Mouse (Mus musculus): ENCODE results near the gene Inka1.

Gene Inka1

DNA sequence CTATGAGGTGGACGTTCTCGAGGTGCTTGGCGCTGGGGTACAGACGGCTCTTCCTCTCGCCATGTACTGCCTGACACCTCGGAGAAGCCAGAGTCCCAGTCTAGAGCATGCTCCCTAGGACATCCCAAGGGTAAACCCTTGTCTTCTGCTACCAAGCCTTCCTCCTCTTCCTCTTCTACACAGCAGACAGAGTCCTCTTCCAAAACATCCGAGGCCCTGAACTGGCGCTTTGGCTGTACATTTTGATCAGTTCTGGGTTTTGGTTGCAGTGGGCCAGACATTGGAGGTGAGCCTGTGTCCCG, 974 bp downstream of the Inka1 start:
- intact Hi-C loops (cut with DNase I) = no loop called here

DNA sequence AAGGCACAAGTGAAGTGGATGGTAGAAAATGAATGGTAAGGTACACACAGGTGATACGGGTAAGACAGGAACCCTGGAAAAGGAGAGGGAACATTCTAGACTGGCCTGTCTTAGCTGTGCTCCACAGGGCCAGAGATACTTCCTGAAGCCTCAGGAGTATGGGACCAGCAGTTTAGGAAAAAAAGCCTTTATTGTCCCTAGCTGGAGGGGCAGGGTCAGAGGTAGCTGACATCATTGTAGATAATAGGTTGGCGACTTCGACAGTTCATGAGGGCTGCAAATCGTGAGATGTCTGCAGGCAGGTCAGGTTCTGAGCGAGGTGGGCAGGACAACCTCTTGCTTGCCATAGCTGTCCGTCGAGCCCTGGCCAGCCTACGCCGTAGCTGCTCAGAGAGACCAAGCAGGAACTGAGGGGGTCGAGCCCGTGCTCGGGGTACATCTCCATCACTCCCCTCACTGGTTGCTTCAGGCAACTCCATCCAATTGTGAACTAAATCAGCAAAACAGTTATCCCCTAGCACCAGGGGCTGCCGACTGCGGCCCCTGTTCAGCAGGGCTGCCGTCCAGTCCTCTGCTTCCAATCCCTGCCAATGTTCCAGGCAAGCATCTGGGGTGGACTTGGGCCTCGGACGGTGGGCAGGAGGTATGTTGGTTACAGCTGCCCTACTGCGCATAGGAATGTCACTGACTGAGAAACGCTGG, 1.5 kb downstream of the Inka1 start:
- intact Hi-C loops (cut with DNase I) = no loop called here

DNA sequence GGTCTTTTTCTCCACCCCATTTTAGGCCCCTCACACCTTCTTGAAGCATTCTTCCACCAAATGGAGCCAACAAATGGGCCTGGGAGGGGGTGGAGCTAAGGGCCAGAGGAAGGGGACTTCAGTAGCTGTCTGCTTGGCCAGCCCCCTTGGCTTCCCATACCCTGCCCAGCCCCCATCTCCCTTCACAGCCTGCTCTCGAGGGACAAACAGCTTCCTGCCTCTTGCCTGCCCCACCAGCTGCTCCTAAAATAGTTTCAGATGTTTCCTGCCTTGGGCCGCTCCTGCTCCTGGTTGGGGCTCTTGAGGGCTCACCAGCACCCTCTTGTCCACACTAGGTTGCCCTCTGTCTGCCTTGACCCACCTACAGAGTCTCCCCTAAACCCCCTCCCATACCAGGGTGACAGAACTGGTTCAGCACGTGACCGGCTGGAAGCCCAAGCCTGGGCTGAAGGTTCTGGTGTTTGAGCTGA, 2.2 kb downstream of the Inka1 start:
- intact Hi-C loops (cut with DNase I) = no loop called here

DNA sequence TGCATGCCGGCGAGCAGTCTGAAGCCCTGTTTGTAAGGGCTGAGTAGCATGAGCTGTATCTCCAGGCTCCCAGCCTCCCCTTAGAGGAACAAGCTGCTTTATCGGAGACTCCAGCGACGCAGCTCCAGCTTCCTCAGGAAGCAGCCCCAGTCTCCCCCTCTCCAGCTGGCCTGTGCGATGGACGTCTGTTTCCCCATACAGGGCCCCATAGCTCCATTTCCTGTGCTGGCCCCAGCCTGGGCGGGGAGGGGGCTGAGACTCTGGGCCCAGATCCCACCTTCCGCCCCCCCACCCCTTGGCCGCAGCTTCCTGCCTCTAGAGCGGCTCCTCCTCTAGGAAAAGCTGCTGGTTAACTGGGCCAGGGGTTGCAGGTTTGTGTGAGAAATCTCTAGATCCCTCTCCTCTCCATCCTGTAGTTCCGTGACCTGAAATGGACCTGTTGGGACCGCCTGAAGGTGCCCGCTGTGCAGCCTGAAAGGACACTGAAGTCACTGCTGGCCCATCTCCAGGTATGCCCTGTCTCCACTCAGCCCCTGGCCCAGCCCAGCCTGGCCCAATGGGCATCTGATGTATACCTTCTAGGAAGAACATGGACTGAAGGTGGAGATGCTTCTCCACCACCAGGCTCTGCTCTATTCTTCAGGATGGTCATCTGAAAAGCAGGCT, 2.9 kb downstream of the Inka1 start, which contains the start of gene Gm20661:
Gene Gm20661, plus strand, starts transcription at position 378 of the 666 bp plus-strand sequence.
- intact Hi-C loops (cut with DNase I) = no loop called here

DNA sequence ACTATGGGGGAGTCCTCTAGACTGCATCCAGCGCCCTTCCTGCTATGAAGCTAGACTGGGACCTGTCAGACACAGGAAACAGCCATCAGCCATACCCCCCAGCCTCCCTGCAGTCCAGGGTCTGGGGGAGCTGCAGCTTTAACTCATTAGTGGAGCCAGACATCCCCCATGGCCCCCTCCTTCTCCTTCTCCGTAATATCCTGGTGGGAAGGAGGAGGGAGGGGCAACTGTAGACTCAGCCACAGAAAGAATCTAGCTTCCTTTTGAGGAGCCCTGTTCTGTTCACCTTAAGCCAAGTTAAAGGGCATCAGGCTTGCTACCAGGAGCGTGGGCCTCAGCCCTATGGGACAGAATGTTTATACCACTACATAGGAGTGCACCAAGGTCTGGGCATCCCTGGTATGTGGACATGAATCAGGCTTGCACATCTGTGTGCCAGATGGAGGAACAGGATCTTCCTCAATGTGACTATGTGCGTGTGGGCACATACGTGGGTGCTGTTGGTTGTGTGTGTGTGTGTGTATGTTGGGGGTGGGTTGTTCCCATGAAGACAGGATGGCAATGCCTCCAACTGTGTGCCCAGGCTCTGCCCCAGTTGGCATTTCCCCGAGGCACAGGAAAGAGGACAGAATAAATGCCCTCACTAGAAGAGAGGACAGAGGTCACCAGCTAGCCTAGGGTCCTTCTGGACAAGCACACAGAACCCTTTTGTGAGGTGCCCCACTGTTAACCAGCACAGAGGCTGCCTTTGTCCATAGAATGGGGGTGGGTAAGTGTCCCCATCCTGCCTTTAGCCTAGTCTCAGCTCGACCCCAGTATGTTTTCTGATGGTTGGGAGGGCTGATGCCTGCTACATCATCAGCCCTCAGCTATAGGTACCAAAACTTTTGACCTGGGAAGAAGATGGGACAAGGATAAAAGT, 3.7 kb downstream of the Inka1 start:
- intact Hi-C loops (cut with DNase I) = no loop called here

DNA sequence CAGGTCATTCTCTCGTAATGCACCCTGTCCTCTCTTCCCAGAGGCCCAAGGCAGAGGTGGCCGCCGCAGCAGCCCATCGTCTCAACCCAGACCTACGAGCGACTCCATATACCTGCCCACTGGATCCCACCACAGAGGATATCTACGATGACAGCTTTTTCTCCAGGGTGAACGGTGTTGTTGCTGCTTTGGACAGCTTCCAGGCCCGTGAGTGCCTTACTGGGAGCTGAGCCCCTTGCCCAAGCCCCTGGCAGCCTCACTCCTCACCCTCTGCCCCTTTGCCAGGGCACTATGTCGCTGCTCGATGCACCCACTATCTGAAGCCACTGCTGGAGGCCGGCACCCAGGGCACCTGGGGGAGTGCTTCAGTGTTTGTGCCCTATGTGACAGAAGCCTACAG, 6.9 kb downstream of the Inka1 start:
- intact Hi-C loops (cut with DNase I) = no loop called here

DNA sequence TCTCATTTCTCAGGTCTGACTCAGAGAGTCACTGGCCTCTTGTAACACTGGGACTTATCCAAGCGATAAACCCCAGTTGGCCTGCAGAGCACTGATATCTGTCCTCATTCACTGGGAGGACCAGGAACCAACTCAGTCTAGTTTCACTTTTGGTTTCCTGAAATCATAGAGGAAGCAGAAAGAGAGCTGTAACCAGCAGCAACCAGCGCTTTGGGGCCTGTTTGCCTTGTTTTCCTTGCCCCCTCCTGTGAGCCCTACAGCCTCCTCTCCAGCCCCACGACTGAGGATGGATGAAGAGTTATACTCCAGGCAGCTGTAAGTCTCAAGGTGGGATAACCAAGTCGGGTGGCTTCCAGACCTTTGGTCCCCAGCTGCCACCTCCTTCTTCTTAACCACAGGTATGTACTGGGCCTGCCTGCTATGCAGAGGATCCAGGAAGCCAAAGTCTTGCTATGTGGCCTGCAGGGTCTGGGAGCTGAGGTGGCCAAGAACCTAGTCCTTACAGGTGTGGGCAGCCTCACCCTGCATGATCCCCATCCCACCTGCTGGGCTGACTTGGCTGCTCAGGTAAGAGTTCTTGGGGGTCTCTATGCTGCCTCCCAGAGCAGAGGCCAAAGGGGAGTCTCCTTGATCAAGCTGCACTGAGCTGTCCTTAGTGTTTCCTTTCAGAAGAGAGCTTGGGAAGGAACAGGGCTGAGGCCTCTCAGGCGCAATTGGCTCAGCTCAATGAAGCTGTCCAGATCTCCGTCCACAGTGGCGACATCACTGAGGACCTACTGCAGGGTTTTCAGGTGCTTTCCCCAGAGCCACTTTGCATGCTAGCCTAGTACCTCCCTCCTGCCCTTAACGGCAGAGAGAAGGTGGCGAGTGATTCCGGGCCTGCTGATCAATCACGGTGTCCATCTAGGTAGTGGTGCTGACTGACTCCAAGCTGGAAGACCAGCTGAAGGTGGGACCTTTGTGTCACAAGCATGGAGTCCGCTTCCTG, 10.0 kb downstream of the Inka1 start, which contains the start of gene Uba7:
Gene Uba7, plus strand, starts transcription at position 107 of the 988 bp plus-strand sequence.
- intact Hi-C loops (cut with DNase I) = no loop called here

DNA sequence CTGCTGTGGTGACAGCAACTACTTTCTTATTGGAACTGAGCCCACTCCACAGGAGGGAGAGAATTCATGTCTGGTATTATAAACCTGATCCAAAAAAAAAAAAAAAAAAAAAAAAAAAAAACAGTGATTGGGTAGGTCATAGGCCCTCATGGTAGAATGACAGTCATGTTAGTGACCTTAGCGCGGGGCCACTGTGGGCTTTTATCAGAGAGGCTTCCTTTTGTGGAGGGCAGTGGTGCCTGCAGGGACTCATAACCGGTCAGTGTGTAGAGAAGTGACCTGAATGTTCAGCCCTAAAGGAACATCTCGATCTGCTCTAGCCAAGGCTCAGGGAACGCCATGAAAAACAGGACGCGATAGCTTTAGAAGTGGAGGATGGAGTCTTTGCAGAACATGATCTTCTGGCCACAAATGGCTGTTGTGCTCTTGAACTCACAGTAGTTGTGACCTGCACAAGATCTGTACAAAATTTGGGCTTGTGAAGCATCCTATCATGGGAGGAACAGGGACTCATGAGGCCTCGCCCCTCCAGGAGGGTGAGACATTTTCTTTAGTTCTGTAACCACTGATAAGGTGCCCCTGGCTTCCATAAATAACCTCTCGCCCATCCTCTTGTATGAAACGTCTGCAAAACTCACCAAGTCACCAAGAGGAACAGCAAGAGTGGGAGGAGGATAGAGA, 11.0 kb downstream of the Inka1 start:
- intact Hi-C loops (cut with DNase I) = no loop called here

DNA sequence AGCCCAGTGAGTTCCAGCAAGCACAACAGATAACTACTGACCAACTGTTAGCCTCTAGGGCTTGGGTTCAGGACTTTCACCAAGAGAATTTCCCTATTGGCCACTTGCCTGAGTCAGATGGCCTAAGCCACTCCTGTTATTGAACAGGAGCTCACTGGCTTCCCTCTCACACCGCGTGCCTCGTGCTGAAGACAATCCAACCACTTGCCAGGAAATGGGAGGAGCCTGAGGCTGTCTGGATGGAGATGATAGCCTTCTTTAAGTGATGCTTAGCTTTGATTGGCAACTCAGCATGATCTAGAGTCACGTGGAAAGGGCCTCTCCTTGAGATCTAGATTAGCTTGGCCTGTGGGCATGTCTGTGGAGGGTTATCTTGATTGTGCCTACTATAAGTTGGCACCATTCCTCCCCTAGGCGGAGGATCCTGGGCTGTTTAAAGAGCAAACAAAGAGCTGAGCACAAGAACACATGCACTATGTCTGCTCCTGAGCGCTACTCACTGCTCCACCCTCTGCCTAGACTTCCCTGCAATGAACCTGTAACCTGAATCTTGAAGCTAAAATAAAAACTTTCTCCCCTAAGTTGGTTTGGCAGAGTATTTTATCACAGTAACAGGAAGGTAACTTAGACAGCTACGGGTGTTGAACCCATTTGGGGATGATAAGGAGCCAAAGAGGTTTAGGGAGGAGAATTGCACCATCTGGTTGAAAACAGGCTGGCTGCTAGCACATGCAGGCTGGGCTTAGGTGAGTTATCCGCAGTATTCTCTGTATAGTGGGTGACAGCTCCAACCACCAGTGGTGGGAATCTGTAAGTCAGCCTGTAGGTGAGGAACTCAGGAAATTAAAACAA, 13.8 kb downstream of the Inka1 start:
- intact Hi-C loops (cut with DNase I) = no loop called here

DNA sequence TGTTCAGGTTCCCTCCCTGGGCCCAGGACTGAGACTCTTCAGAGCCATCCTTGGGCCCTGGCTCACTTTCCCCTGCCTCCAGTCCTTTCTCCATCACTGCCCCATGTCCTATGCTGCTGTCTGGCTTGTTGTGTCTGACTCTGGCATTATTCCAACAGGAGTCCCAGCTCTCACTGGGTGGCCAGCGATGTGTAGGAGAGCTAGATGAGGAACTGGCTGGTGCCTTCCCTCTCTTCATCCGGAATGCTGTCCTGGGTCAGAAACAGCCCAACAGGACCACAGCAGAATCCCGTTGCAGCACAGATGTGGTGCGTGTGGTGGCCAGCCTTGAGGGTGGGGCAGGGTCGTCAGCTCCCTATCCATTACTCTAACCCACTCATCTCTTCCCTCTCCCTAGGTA, 15.4 kb downstream of the Inka1 start:
- intact Hi-C loops (cut with DNase I) = no loop called here

DNA sequence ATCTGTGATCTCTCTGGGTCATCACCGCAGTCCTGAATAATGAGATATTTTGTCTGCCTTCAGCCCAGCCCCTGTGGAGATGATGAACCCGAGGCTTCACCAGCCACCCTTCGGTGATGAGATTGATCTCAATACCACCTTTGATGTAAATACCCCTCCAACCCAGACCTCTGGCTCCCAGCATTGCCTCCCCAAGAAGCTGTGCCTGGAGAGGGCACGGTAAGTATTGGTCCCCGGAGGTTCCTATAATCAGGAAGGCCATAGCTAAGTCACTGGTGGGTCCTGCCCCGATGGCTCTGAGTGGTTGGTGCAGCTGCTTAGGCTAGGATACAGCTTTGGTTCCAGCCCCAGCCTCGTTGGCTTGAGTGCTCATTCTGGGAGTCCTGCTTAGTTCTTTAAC, 17.1 kb downstream of the Inka1 start:
- intact Hi-C loops (cut with DNase I) = no loop called here

DNA sequence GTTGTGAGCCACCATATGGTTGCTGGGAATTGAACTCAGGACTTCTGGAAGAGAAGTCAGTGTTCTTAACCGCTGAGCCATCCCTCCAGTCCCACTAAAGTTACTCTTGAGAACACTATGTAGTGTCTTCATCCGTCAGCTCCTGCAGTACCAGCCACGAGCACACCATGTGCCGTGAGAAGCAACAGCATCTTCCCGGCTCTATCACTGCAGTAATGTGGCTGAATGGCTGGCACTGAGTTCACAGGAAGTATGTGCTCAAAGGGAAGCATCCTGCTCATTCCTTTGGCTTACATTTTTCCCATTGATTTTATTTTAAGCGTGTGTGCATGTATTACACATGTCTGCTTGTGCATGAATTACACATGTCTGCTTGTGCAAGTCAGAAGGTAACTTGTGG, 18.2 kb downstream of the Inka1 start:
- intact Hi-C loops (cut with DNase I) = no loop called here

DNA sequence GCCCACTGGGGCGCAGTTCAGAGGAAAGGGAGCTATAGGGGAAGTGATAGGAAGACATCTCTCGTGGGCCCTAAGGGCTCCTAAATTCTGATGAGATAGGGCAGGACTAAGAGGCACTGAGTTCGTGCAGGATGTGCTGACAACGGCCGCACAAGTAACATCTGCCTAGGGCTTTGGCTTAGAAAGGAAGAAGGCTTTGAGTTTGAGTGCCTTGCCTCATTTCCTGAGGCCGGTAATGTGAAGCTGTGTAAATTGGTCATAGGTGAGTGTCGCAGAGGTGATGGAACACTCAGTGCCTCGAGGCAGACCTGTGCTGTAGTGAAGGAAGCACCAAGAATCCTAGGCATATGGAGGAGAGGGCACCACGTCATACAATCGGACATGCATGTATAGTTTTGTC, 19.0 kb downstream of the Inka1 start:
- intact Hi-C loops (cut with DNase I) = no loop called here

DNA sequence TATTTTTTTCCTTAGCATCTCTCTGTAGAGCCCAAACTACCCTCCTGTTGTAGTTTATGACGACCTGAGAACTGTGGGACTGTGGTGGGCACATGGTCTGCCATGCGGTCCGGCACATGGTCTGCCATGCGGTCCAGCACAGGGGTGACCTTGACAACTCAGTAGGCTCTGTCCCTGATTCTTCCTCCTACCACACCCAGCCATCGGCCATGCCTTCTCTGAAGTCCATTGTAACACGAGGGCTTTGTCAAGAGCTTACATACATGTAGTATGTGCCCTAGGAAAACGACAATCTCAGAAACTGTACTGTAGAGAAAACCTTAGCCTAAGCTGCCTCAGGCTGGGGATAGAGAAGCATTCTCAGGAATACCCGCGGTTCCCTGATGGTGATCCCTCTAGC, 21.0 kb downstream of the Inka1 start:
- intact Hi-C loops (cut with DNase I) = loop anchor here (5.0 kb wide), 3 partner anchors 38 to 88 kb away; partner anchors contain the start of genes Amigo3 and Ip6k1

DNA sequence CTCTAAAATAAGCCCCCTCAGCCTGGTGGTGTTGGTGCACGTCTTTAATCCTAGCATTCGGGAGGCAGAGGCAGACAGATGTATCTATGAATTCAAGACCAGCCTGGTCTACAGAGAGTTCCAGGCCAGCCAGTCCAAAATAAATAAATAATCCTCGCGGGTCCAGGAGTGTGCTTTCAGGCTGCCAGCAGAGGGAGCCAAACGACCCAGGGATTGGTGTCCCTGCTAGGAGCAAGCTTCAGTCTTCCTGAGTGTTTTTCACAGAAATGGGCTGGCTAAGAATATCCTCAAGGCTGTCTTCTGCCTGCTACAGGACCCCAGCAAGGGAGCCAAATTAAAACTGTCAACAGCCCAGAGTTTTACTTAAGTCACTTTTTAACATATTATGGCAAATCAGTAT, 22.0 kb downstream of the Inka1 start:
- intact Hi-C loops (cut with DNase I) = loop anchor here (2.0 to 5.0 kb wide), 5 partner anchors 23 to 103 kb away; partner anchors contain the start of genes Amigo3 and Ip6k1

DNA sequence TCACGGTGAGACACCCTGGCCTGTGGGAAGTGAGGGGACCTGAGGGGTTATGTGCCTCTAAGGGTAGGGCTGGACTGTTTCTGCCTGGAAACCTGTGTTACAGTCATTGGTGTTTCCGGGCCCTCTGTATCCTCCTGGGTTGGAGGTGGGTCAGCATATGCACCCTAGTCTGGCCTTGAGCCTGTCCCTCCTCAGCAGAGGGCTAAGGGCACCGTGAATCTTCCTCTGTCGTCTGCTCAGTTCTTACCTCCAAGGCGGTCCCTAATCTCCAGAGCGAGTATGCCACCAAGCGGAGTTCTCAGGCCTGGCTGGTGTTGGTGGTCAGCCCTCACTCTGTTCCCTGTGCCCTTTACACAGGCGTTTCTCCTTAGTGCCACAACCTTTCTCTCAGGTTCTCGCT, 22.8 kb downstream of the Inka1 start:
- intact Hi-C loops (cut with DNase I) = loop anchor here (2.0 to 5.0 kb wide), 5 partner anchors 24 to 104 kb away; partner anchors contain the start of genes Amigo3 and Ip6k1

DNA sequence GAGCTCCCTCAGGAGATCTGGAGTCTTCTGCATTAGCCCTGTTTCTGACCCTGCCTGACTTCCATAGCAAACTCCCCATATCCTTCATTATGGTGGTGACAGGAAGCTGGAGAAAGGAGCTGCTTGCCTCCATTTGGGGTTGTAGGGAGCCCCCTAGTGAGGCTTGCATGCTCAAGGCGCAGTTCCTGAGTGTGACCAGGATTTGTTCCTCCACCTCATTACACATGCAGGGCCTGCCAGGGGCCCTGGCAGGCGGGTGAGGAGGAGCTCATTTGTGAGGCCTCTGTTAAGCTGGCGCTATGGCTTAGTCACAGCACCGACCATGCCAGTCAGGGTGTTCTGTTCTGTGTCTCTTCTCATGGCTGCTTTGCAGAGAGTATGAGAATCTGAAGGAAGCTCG, 23.8 kb downstream of the Inka1 start:
- intact Hi-C loops (cut with DNase I) = loop anchor here (2.0 to 5.0 kb wide), 5 partner anchors 25 to 105 kb away; partner anchors contain the start of genes Amigo3 and Ip6k1

DNA sequence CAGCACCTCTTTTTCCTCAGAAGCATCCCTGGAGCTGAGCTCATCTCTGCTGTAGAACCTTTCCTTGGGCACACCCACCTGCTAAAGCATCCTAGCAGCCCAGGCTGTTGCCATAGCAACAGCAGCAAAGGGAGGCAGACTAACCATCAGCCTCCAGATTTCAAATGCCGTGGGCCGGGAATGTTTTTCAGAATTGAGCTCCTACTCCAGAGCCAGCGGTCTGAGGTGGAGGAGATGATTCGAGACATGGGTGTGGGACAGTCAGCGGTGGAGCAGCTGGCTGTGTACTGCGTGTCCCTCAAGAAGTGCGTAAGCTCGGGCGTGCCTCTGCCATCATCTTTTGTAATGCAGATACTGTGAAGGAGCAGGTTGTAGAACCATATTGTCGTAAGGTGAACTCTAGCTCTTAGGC, 24.3 kb downstream of the Inka1 start:
- intact Hi-C loops (cut with DNase I) = loop anchor here (5.0 kb wide), 3 partner anchors 41 to 91 kb away; partner anchors contain the start of genes Amigo3 and Ip6k1

DNA sequence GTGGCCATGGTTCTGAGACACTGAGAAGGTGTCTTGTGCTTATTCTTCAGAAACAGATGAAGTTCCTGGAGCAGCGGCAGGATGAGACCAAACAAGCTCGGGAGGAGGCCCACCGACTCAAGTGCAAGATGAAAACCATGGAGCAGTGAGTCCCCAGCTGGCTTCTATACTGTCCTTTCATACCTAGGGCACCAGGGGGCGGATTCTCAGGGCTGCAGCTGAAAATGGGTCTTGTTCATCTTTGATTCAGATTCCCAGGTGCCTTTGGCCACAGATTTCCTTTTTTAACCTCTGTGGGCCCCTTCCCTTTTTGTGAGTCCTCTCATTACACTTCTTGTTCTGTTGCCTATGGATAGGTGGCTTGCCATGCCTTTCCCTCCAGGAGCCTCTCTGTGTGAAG, 24.8 kb downstream of the Inka1 start:
- intact Hi-C loops (cut with DNase I) = loop anchor here (5.0 kb wide), 3 partner anchors 41 to 91 kb away; partner anchors contain the start of genes Amigo3 and Ip6k1

Measured in adrenal gland (tissue).